Mouse (Mus musculus) midbrain, embryonic 11.5 days (tissue): ENCODE data around the gene Bpi. TPM values are rescaled to one million over a fixed set of nuclear protein-coding genes. Genes with fewer than 3 reads are reported as not detected.

Experiments
- ATAC-seq: fragments of 200-750 bp; cut with Nextera tagmentation; 2 replicates; pipeline ENCODE4 v1.8.0; 2017; ENCODE audit warnings: moderate TSS enrichment, moderate library complexity; ENCODE audit not compliant: low FRiP score
- DNase-seq: peaks from one replicate; pipeline ENCODE4 v3.0.0; 2015; ENCODE audit warnings: low spot score; ENCODE audit errors: missing footprints
- H3K27ac ChIP-seq: fragments of 300-500 bp; sonication (generic); 2 replicates; pipeline ENCODE4 v1.5.1; 2014; ENCODE audit warnings: low read depth, low read length
- H3K27me3 ChIP-seq: fragments of 300-500 bp; sonication (generic); 2 replicates; pipeline ENCODE4 v1.6.1; 2014; ENCODE audit warnings: mild to moderate bottlenecking, low read length, moderate library complexity, mixed read lengths; ENCODE audit not compliant: control insufficient read depth, insufficient read depth
- H3K36me3 ChIP-seq: fragments of 300-500 bp; sonication (generic); 2 replicates; pipeline ENCODE4 v1.6.1; 2014; ENCODE audit warnings: mild to moderate bottlenecking, low read length, moderate library complexity, mixed read lengths; ENCODE audit not compliant: control insufficient read depth, insufficient read depth
- H3K4me1 ChIP-seq: fragments of 300-500 bp; sonication (generic); 2 replicates; pipeline ENCODE4 v1.6.1; 2014; ENCODE audit warnings: low read length; ENCODE audit not compliant: control insufficient read depth, insufficient read depth
- H3K4me2 ChIP-seq: fragments of 300-500 bp; sonication (generic); 2 replicates; pipeline ENCODE4 v1.6.1; 2014; ENCODE audit warnings: mild to moderate bottlenecking, moderate library complexity
- H3K4me3 ChIP-seq: fragments of 300-500 bp; sonication (generic); 2 replicates; pipeline ENCODE4 v1.5.1; 2014; ENCODE audit warnings: low read depth, low read length
- H3K9ac ChIP-seq: fragments of 300-500 bp; sonication (generic); 2 replicates; pipeline ENCODE4 v1.6.1; 2014; ENCODE audit warnings: low read length
- H3K9me3 ChIP-seq: fragments of 300-500 bp; sonication (generic); 2 replicates; pipeline ENCODE4 v1.6.1; 2016; ENCODE audit warnings: low read length; ENCODE audit not compliant: control insufficient read depth
- WGBS: fragments of 180-500 bp; shearing (Covaris S2); extraction: QIAGEN DNeasy Blood & Tissue Kit; methylation state at CpG from one replicate; pipeline ENCODE4 v1.1.7; 2014; 5-methylcytosine and 5-hydroxymethylcytosine counted together
- polyA plus RNA-seq: library from polyadenylated mRNA; unstranded; fragments of >200 nt; fragmentation: Nextera tagmentation; extraction: Ambion mirVana; gene quantifications from 2 replicates; pipeline ENCODE4 v1.2.1, GENCODE M21; 2014

Gene Bpi
- polyA plus RNA-seq, 1 experiment from 2014 or later = not detected

DNA sequence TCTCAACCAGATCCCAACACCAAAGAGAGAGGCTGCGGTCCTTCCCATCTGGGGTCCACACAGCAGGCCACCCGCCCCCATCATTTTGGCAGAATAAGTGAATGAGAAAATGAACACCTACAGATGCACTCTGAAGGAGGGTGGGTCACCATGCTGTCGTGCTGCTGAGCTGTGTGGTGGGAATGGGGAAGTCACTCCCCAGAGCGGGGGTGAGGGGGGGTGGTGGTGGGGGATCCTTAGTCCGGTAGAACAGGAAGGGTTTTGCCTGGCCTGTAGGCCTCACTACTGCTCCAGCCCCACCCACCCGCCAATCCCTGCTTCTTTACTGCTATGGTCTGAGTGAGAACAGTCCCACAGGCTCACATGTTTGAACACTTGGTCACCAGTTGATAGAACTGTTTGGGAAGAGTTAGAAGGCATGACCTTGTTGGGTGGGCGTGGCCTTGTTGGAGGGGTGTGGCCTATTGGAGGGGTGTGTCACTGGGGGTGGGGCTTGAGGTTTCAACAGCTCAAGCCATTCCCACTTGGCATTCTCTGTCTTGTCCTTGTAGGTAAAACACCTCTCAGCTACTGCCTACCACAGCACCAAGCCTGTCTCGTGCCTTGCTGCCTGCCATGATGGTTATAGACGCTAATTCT is 36.3 kb upstream of the Bpi start:
- H3K27ac ChIP-seq = no peak overlapping the region
- no peaks in the 10 kb centered on the region for H3K9me3 ChIP-seq
- H3K4me2 ChIP-seq = no peak overlapping the region
- 87% methylated on average over 9 of the region's 9 CpGs for WGBS
- H3K36me3 ChIP-seq = no peaks in the 10 kb centered on the region
- DNase-seq = no peak
- no peak overlapping the region for H3K4me3 ChIP-seq
- no peak overlapping the region for H3K9ac ChIP-seq
- H3K27me3 ChIP-seq = no peaks in the 10 kb centered on the region
- no peaks in the 10 kb centered on the region for H3K4me1 ChIP-seq
- ATAC-seq = no peak

DNA sequence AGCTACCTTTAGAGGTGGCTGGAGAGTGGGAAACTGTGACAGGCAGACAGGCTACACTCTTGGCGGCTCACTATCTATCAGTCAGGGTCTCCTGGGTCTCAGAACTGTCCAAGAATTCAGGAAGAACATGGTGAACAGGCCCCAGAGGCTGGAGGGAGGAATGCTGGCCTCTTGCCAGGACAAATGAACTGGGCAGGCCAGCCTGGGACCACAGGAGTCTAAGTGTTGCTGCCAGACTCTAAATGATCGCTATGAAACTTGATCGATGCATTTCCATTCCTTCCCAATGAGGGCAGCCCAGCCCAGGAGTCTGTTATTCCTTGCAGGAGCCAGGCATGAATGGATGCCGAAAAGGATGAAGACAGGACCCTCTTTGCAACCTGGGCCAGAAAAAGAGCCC is 35.2 kb upstream of the Bpi start:
- Histone ChIP-seq H3K4me3 (no peak overlapping the region), H3K9me3 (no peaks in the 10 kb centered on the region), H3K36me3 (no peaks in the 10 kb centered on the region), H3K27ac (no peak overlapping the region), H3K27me3 (no peaks in the 10 kb centered on the region), H3K9ac (no peak overlapping the region), H3K4me1 (no peaks in the 10 kb centered on the region), H3K4me2 (no peak overlapping the region)
- DNase-seq (no peak), ATAC-seq (no peak)
- WGBS = 74% methylated on average over 4 of the region's 4 CpGs

DNA sequence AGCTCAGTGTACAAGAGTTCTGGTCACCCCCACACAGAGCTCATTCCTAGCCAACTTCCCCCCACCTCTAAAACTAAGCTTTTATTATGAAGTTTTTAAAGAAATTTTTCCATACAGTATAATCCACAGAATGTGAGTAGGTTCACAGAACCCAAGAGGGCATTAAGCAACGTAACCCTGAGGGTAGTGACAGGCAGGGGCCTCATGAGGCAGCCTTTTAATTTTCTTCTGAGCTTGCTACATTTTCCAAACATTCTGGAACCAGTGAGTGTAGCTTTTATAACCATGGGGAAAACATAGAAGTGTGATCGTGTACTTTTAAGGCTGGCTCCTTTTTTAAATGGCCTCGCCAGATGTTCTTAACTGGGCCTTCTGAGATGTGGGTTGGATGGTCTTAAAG is 34.4 kb upstream of the Bpi start:
- no peak overlapping the region for H3K4me2 ChIP-seq
- no peaks in the 10 kb centered on the region for H3K9me3 ChIP-seq
- DNase-seq (no peak), ATAC-seq (no peak)
- no peak overlapping the region for H3K27ac ChIP-seq
- 86% methylated on average over 3 of the region's 3 CpGs for WGBS
- H3K4me1 ChIP-seq = peaks cover 4% of the 10 kb centered on the region
- H3K9ac ChIP-seq = no peak overlapping the region
- no peaks in the 10 kb centered on the region for H3K27me3 ChIP-seq
- H3K4me3 ChIP-seq = no peak overlapping the region
- no peaks in the 10 kb centered on the region for H3K36me3 ChIP-seq

DNA sequence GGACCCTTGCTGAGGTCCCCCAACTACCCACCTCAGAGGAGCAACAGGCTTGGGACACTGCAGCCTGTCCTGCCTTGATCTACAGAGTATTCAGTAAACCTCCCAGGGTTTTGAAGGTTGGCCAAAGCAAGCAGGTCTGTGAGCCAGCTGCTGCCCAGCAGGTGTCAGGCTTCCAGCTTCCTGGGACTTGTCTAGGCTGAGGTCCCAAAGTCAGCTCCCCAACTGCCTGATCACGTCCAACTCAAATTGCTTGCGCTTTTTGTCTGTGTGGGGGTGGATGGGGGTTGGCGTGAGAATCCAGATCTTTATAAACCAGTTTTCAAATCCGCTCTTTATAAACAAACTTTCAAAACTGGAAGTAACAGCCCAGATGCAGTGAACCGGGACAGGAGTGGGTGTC is 32.6 kb upstream of the Bpi start:
- 81% methylated on average over 5 of the region's 5 CpGs for WGBS
- no peaks in the 10 kb centered on the region for H3K36me3 ChIP-seq

DNA sequence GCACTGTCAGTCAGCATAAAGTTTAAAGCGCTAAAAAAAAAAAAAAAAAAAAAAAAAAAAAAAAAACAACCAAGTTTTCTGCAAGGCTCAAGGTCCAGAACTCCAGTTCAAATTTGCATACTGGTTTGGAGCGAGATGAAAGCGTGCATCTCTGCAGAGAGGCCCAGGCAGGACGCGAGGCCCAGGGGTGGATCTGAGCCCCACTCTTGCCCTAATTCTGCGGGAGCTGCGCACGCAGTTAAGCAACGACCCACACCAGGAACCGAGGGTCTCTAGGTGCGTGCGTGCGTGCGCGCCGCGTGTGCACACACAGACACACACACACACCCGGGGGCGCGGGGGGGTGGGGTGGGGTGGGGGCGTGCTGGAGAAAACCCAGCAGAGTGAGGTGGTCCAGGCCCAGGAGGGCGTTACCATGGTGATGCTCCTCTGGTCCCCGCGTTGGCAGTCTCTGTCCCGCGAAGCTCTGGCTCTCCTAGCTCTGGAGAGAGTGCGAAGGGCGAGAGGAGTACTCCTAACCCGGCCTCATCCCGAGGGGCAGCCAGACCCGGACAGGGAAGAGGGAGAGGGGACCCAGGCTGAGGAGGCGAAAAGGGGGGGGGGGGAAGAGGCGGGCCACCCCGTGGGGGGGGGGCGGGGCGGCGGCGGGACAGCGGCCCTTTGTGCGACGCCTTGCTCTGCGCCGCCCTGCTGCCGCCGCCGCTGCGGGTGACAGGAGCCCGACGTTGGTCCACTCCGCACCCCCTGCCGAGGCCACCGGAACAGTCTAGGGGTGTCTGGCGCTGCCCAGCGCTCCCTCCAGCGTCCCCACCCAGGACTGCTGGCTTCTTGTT is 29.0 kb upstream of the Bpi start, which contains the start of gene D630003M21Rik:
Gene D630003M21Rik, minus strand, starts transcription at position 553 of the 833 bp plus-strand sequence.
- WGBS = under 1% methylated on average over 38 of the region's 55 CpGs
- Histone ChIP-seq H3K4me3 (peak within 1 kb of the TSS; percentile 39), H3K4me1 (peaks cover 25% of the 10 kb centered on the region), H3K9me3 (no peaks in the 10 kb centered on the region), H3K36me3 (no peaks in the 10 kb centered on the region), H3K4me2 (peak within 1 kb of the TSS; percentile 85), H3K27ac (peak within 1 kb of the TSS; percentile 1; the same call in 1 of the 2 replicates), H3K27me3 (no peaks in the 10 kb centered on the region; the same call in 1 of the 2 replicates), H3K9ac (peak within 1 kb of the TSS; percentile 66)
- ATAC-seq (peak; percentile 89), DNase-seq (peak; percentile 94)

More for the DNA sequence above, 32.6 kb upstream of the Bpi start:
- Histone ChIP-seq H3K4me2 (no peak overlapping the region), H3K9me3 (no peaks in the 10 kb centered on the region), H3K27ac (no peak overlapping the region), H3K27me3 (no peaks in the 10 kb centered on the region; the same call in 1 of the 2 replicates), H3K4me3 (no peak overlapping the region), H3K9ac (no peak overlapping the region), H3K4me1 (peaks cover 16% of the 10 kb centered on the region)
- DNase-seq (no peak), ATAC-seq (no peak)

DNA sequence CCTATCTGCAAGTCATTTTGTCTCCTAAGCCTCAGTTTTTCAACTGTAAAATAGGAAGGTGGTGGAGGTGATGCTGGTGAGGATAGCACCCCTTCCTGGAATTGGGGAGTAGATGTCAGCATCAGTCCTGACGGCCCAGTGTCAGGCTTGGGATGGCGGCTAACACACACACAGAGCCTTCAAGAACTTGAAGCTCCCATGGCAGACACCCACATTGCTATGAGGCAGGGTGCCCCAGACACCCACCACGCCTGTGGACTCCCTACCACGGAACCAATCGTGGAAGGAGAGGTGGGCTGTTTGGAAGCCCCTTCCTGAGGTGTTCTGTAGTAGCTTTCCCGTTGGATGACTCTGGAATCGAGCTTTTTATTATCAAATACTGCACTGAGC is 28.4 kb upstream of the Bpi start:
- H3K36me3 ChIP-seq = no peaks in the 10 kb centered on the region
- H3K4me3 ChIP-seq = peak overlapping the region; percentile 39
- no peaks in the 10 kb centered on the region for H3K9me3 ChIP-seq
- DNase-seq (peak; percentile 91), ATAC-seq (0 out of 2 replicates have a peak, but pooled peaks have one; percentile 14)
- H3K4me1 ChIP-seq = peaks cover 25% of the 10 kb centered on the region
- peak overlapping the region; percentile 66 for H3K9ac ChIP-seq
- H3K4me2 ChIP-seq = peak overlapping the region; percentile 85
- no peaks in the 10 kb centered on the region; the same call in 1 of the 2 replicates for H3K27me3 ChIP-seq
- 19% methylated on average over 7 of the region's 7 CpGs for WGBS
- peak overlapping the region; percentile 1; the same call in 1 of the 2 replicates for H3K27ac ChIP-seq

DNA sequence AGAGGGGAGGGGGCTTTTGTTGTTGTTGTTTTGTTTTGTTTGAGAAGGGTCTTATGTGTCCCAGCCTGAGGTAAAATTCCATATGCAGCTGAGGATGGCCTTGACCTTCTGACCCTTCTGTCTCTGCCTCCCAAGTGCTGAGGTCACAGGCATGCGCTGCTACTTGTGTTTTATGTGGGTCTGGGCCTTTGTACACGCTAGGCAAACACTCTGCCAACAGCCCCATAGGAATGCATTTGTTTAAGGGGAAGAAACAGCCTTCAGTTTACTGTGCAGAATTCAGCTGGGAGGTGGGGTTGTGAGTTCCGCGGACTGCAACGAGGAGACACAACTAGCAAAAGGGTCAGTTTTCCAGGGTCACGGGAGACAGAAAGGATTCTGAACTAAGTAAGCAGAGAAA is 27.3 kb upstream of the Bpi start:
- H3K9me3 ChIP-seq = no peaks in the 10 kb centered on the region
- 19% methylated on average over 6 of the region's 6 CpGs for WGBS
- H3K27me3 ChIP-seq = no peaks in the 10 kb centered on the region; the same call in 1 of the 2 replicates
- H3K4me2 ChIP-seq = no peak overlapping the region
- H3K36me3 ChIP-seq = no peaks in the 10 kb centered on the region
- H3K4me1 ChIP-seq = peaks cover 25% of the 10 kb centered on the region
- no peak overlapping the region for H3K4me3 ChIP-seq
- no peak overlapping the region for H3K9ac ChIP-seq
- no peak for ATAC-seq
- DNase-seq = no peak
- H3K27ac ChIP-seq = no peak overlapping the region

DNA sequence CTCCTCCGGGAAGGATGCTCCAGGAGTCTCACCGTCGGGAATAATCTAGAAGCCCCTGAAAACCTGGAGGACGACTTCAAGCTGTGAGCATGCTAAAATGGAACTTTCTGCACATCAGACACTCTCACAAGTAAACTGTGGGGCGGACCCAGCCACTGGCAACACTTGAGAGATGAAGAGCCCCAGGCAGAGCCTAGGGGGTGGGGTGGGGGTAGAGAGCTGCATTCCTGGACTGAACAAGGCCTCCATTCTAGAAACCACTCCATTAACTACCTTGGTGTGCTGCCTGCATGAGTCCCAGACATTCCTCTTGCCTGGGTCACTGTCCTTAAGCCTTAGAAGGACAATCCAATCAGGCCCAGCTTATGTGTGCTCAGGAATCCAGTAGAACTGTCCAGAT is 26.8 kb upstream of the Bpi start:
- 14% methylated on average over 5 of the region's 5 CpGs for WGBS

DNA sequence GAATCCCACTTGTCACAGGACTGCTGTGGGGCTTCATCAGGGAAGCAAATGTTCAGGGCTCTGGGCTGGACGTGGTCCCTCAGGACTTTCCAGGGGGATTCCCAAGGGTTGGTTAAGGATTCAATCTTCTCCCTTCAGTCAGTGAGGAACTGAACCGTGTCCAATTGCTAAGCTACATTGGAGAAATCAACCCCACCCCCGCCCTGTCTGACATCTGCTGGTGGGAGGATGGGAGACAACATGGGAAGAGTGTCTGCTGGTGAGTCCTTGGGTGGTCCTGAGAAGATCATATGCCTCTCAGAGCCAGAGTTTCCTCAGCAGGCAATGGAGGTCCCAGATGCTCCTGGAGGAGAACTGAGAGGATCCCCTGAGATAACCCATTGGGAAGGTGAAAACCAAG is 25.5 kb upstream of the Bpi start:
- WGBS = 62% methylated on average over 3 of the region's 3 CpGs
- peaks cover 25% of the 10 kb centered on the region for H3K4me1 ChIP-seq
- H3K27me3 ChIP-seq = no peaks in the 10 kb centered on the region; the same call in 1 of the 2 replicates
- ATAC-seq (no peak), DNase-seq (no peak)
- no peak overlapping the region for H3K4me3 ChIP-seq
- no peaks in the 10 kb centered on the region for H3K9me3 ChIP-seq
- H3K27ac ChIP-seq = no peak overlapping the region
- no peak overlapping the region for H3K4me2 ChIP-seq
- H3K9ac ChIP-seq = no peak overlapping the region
- no peaks in the 10 kb centered on the region for H3K36me3 ChIP-seq

More for the DNA sequence above, 26.8 kb upstream of the Bpi start:
- Histone ChIP-seq H3K4me3 (no peak overlapping the region), H3K4me2 (no peak overlapping the region), H3K36me3 (no peaks in the 10 kb centered on the region), H3K4me1 (peaks cover 25% of the 10 kb centered on the region), H3K27me3 (no peaks in the 10 kb centered on the region; the same call in 1 of the 2 replicates), H3K9me3 (no peaks in the 10 kb centered on the region), H3K27ac (peak overlapping the region; percentile 6; the same call in 1 of the 2 replicates), H3K9ac (no peak overlapping the region)
- no peak for DNase-seq
- no peak for ATAC-seq
